Mouse (Mus musculus): Measurements from ENCODE around the gene Tecr.

DNA sequence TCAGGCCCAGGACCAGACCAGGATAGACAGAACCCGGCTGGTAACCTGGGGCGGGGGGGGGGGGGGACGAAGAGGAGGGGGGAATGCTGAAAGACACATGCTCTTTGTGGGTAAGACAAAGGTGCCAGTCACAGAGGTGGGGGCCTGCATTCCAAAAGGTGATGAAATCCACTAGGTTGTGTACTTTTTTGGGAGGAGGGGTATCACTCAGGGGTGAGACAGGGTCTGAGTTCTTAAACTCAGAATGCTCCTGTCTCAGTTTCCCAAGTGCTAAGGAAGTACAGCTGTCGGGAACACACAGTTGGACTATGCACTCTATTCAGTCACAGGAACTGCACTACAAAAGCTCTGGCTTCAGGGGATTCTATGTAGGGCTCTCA is 31.3 kb downstream of the Tecr start:
- TF ChIP-seq CTCF (IDR thresholded peaks at IDR 0.05; ENCODE audit: insufficient read depth, low read depth, low read length), result no peak
- no peak for TF ChIP-seq POLR2A (IDR thresholded peaks at IDR 0.05; ENCODE audit: insufficient read depth, low read depth, low read length)

Measured in olfactory bulb, adult 2 months (tissue).